Mouse (Mus musculus): ENCODE data around the gene Rhpn2. TPM values are rescaled to one million over a fixed set of nuclear protein-coding genes. Genes with fewer than 3 reads are reported as not detected.
"Not testable (repeated sequence)": the region's sequence is repeated elsewhere in the genome, so short reads cannot be mapped to it uniquely, and the experiment has no call there.

The Rhpn2 gene
- total RNA-seq (2021): 1 to 10 TPM; 3.5 to 5.6 TPM

GRCm38 (mm10) chr7:35333692-35334526 is at the start of gene Rhpn2:
Gene Rhpn2 (plus strand): TSS chr7:35334170.
- intact Hi-C loops (cut with DNase I): loop anchor here (2.0 kb wide), 1 partner anchor 61 kb away; no protein-coding TSS in a partner anchor
- DNase-seq: peak; percentile 99

- intact Hi-C loops (cut with DNase I): no loop called here
Measured at GRCm38 (mm10) chr7:35293464-35293863, 40.5 kb upstream of the Rhpn2 start.

GRCm38 (mm10) chr7:35295631-35296030 is 38.3 kb upstream of the Rhpn2 start:
- no peak for DNase-seq
- intact Hi-C loops (cut with DNase I): no loop called here

More at GRCm38 (mm10) chr7:35293464-35293863, 40.5 kb upstream of the Rhpn2 start:
- DNase-seq: no peak

GRCm38 (mm10) chr7:35297886-35298285 is 36.1 kb upstream of the Rhpn2 start:
- intact Hi-C loops (cut with DNase I): loop anchor here (1.0 kb wide), 1 partner anchor 98 kb away; the partner anchor contains the start of gene Faap24
- DNase-seq: no peak

GRCm38 (mm10) chr7:35299656-35300055 is 34.3 kb upstream of the Rhpn2 start:
- intact Hi-C loops (cut with DNase I): no loop called here
- DNase-seq: no peak

GRCm38 (mm10) chr7:35300792-35301191 is 33.2 kb upstream of the Rhpn2 start:
- intact Hi-C loops (cut with DNase I): no loop called here
- no peak for DNase-seq

GRCm38 (mm10) chr7:35311214-35311613 is 22.8 kb upstream of the Rhpn2 start:
- intact Hi-C loops (cut with DNase I): no loop called here
- DNase-seq: no peak

GRCm38 (mm10) chr7:35314156-35314555 is 19.8 kb upstream of the Rhpn2 start:
- DNase-seq: no peak
- intact Hi-C loops (cut with DNase I): no loop called here

- intact Hi-C loops (cut with DNase I): no loop called here
- peak; percentile 95 to 98 for DNase-seq
Measured at GRCm38 (mm10) chr7:35317729-35318609, 16.0 kb upstream of the Rhpn2 start, which contains the start of gene Gpatch1. Gene Gpatch1 (minus strand): TSS chr7:35318440.

GRCm38 (mm10) chr7:35319221-35319620 is 14.7 kb upstream of the Rhpn2 start:
- intact Hi-C loops (cut with DNase I); DNase-seq: not testable (repeated sequence)

- intact Hi-C loops (cut with DNase I): no loop called here
- DNase-seq: peak; percentile 30 to 46
Measured at GRCm38 (mm10) chr7:35319755-35320154, 14.2 kb upstream of the Rhpn2 start.

- intact Hi-C loops (cut with DNase I): no loop called here
Measured at GRCm38 (mm10) chr7:35322161-35322560, 11.8 kb upstream of the Rhpn2 start.

GRCm38 (mm10) chr7:35322732-35323420 is 11.1 kb upstream of the Rhpn2 start:
- no peak for DNase-seq
- intact Hi-C loops (cut with DNase I): no loop called here

More at GRCm38 (mm10) chr7:35322161-35322560, 11.8 kb upstream of the Rhpn2 start:
- no peak for DNase-seq

GRCm38 (mm10) chr7:35331590-35331989 is 2.4 kb upstream of the Rhpn2 start:
- intact Hi-C loops (cut with DNase I): no loop called here

GRCm38 (mm10) chr7:35333231-35333651 is 729 bp upstream of the Rhpn2 start:
- DNase-seq: no peak
- intact Hi-C loops (cut with DNase I): no loop called here

More at GRCm38 (mm10) chr7:35331590-35331989, 2.4 kb upstream of the Rhpn2 start:
- DNase-seq: no peak

- intact Hi-C loops (cut with DNase I): loop anchor here (2.0 to 5.0 kb wide), 2 partner anchors 43 to 60 kb away; no protein-coding TSS in a partner anchor
- DNase-seq: peak; percentile 32 to 44
Measured at GRCm38 (mm10) chr7:35334527-35335452, 820 bp downstream of the Rhpn2 start.

- DNase-seq: no peak
- intact Hi-C loops (cut with DNase I): no loop called here
Measured at GRCm38 (mm10) chr7:35340196-35340595, 6.2 kb downstream of the Rhpn2 start.

- intact Hi-C loops (cut with DNase I): no loop called here
- peak in 1 of 2 experiments; percentile 11 for DNase-seq
Measured at GRCm38 (mm10) chr7:35341282-35341681, 7.3 kb downstream of the Rhpn2 start.

GRCm38 (mm10) chr7:35342498-35342897 is 8.5 kb downstream of the Rhpn2 start:
- DNase-seq: no peak
- intact Hi-C loops (cut with DNase I): no loop called here

Data from heart, postnatal 10 days (tissue).